Mouse (Mus musculus): ENCODE measurements around the gene Sf3b5. TPM values are rescaled to one million over a fixed set of nuclear protein-coding genes. Genes with fewer than 3 reads are reported as not detected.

Sf3b5 gene
- polyA plus RNA-seq, 1 experiment from 2014 or later: 47.4 TPM

GRCm38 (mm10) chr10:12974572-12974971, 30.6 kb upstream of the Sf3b5 start:
- H3K36me3 ChIP-seq (ENCODE audit: control insufficient read depth, insufficient read depth, low read length): no peaks in the 10 kb centered on the region
- H3K27ac ChIP-seq (ENCODE audit: low read length): no peak overlapping the region
- H3K4me2 ChIP-seq (replicated peaks; ENCODE audit: low read depth, low read length): no peak overlapping the region
- no peaks in the 10 kb centered on the region for H3K27me3 ChIP-seq (ENCODE audit: control insufficient read depth, insufficient read depth, low read length)
- no peak overlapping the region for H3K4me3 ChIP-seq (ENCODE audit: low read depth, low read length)
- no peaks in the 10 kb centered on the region for H3K9me3 ChIP-seq (ENCODE audit: control insufficient read depth, low read depth, low read length)
- 88% methylated on average over 6 of the region's 6 CpGs for WGBS
- no peak for ATAC-seq (ENCODE audit: insufficient number of reproducible peaks, insufficient read depth, low FRiP score, low read depth)
- H3K9ac ChIP-seq (replicated peaks; ENCODE audit: low read depth, low read length): no peak overlapping the region
- H3K4me1 ChIP-seq (ENCODE audit: control insufficient read depth, insufficient read depth, low read length): no peaks in the 10 kb centered on the region

- no peaks in the 10 kb centered on the region for H3K9me3 ChIP-seq (ENCODE audit: control insufficient read depth, low read depth, low read length)
- ATAC-seq (ENCODE audit: insufficient number of reproducible peaks, insufficient read depth, low FRiP score, low read depth): no peak
- H3K27ac ChIP-seq (ENCODE audit: low read length): no peak overlapping the region
- no peaks in the 10 kb centered on the region for H3K4me1 ChIP-seq (ENCODE audit: control insufficient read depth, insufficient read depth, low read length)
- WGBS: 81% methylated on average over 3 of the region's 3 CpGs
- no peak overlapping the region for H3K4me2 ChIP-seq (replicated peaks; ENCODE audit: low read depth, low read length)
- no peaks in the 10 kb centered on the region for H3K36me3 ChIP-seq (ENCODE audit: control insufficient read depth, insufficient read depth, low read length)
- no peak overlapping the region for H3K9ac ChIP-seq (replicated peaks; ENCODE audit: low read depth, low read length)
- H3K27me3 ChIP-seq (ENCODE audit: control insufficient read depth, insufficient read depth, low read length): no peaks in the 10 kb centered on the region
- no peak overlapping the region for H3K4me3 ChIP-seq (ENCODE audit: low read depth, low read length)
Measured at GRCm38 (mm10) chr10:12975461-12975860, 29.7 kb upstream of the Sf3b5 start.

- Histone ChIP-seq H3K27me3 (ENCODE audit: control insufficient read depth, insufficient read depth, low read length) (no peaks in the 10 kb centered on the region), H3K9ac (replicated peaks; ENCODE audit: low read depth, low read length) (no peak overlapping the region), H3K9me3 (ENCODE audit: control insufficient read depth, low read depth, low read length) (no peaks in the 10 kb centered on the region), H3K4me2 (replicated peaks; ENCODE audit: low read depth, low read length) (no peak overlapping the region), H3K36me3 (ENCODE audit: control insufficient read depth, insufficient read depth, low read length) (no peaks in the 10 kb centered on the region), H3K4me3 (ENCODE audit: low read depth, low read length) (no peak overlapping the region), H3K4me1 (ENCODE audit: control insufficient read depth, insufficient read depth, low read length) (no peaks in the 10 kb centered on the region), H3K27ac (ENCODE audit: low read length) (no peak overlapping the region)
- ATAC-seq (ENCODE audit: insufficient number of reproducible peaks, insufficient read depth, low FRiP score, low read depth): no peak
- whole genome bisulfite sequencing: 86% methylated on average over 7 of the region's 7 CpGs
Measured at GRCm38 (mm10) chr10:12975957-12976356, 29.2 kb upstream of the Sf3b5 start.

DNA sequence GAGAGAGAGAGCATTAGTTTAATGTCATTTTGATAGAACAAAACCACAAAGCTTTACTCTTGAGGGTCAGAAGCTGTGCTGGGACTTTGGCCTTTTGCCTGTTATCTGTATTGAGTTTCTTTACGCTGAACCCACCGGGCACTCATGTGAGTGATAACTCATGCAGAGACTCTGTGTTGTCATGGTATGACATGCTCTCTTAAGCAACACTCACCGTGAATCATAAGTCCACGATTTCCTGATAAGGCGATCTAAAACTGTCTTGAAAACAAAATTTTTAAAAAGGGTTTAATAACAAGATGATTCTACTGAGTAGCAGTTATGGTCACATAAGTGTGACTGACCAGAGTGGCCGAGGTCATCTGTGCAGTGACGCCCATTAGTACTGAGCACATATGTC, 28.6 kb upstream of the Sf3b5 start:
- H3K4me1 ChIP-seq (ENCODE audit: control insufficient read depth, insufficient read depth, low read length): no peaks in the 10 kb centered on the region
- H3K27me3 ChIP-seq (ENCODE audit: control insufficient read depth, insufficient read depth, low read length): no peaks in the 10 kb centered on the region
- H3K36me3 ChIP-seq (ENCODE audit: control insufficient read depth, insufficient read depth, low read length): no peaks in the 10 kb centered on the region
- H3K9me3 ChIP-seq (ENCODE audit: control insufficient read depth, low read depth, low read length): no peaks in the 10 kb centered on the region
- H3K4me3 ChIP-seq (ENCODE audit: low read depth, low read length): no peak overlapping the region
- no peak overlapping the region for H3K9ac ChIP-seq (replicated peaks; ENCODE audit: low read depth, low read length)
- H3K27ac ChIP-seq (ENCODE audit: low read length): no peak overlapping the region
- no peak overlapping the region for H3K4me2 ChIP-seq (replicated peaks; ENCODE audit: low read depth, low read length)
- ATAC-seq (ENCODE audit: insufficient number of reproducible peaks, insufficient read depth, low FRiP score, low read depth): no peak
- 81% methylated on average over 7 of the region's 7 CpGs for WGBS

DNA sequence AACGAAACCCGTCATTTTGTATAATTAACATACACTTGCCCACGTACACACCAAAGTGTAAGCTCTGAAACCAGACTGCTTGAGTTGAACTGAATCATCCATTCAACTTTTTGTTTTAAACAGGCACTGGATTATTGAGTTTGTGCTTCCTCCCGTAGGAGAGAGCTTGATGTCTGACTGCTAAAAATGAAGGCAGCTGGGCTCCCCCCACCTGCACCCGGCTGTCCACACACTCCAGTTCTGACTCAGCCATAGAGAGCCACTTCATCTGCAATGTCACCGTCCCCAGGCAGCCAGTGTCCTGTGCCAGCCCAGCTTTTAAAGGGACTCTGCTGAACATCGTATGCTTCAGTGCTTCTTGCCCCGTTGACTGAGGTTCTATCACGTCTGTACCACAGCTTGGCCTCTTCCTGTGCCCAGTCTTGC, 27.3 kb upstream of the Sf3b5 start:
- Histone ChIP-seq H3K36me3 (ENCODE audit: control insufficient read depth, insufficient read depth, low read length) (no peaks in the 10 kb centered on the region), H3K27ac (ENCODE audit: low read length) (no peak overlapping the region), H3K9ac (replicated peaks; ENCODE audit: low read depth, low read length) (no peak overlapping the region), H3K9me3 (ENCODE audit: control insufficient read depth, low read depth, low read length) (no peaks in the 10 kb centered on the region), H3K4me2 (replicated peaks; ENCODE audit: low read depth, low read length) (no peak overlapping the region), H3K27me3 (ENCODE audit: control insufficient read depth, insufficient read depth, low read length) (no peaks in the 10 kb centered on the region), H3K4me3 (ENCODE audit: low read depth, low read length) (no peak overlapping the region), H3K4me1 (ENCODE audit: control insufficient read depth, insufficient read depth, low read length) (no peaks in the 10 kb centered on the region)
- ATAC-seq (ENCODE audit: insufficient number of reproducible peaks, insufficient read depth, low FRiP score, low read depth): no peak
- WGBS: 76% methylated on average over 9 of the region's 9 CpGs

DNA sequence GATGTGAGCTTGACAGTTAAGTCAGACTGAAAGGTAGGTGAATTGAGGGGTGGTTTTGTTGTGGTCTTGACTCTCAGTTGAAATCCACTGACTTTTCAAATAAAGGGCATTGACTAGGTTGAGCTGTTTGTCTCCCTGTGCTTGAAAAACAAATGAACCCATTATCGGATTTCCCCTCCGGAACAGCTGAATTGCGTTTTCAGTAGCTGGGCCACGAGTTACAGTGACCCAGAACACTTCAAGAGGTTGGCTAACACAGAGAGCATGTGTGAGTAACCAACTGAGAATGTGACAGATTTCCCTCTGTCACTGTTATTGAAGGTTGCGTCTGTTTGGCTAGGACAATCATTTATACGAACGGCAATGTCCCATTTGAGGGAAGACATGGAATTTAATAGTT, 24.1 kb upstream of the Sf3b5 start:
- no peak overlapping the region for H3K4me2 ChIP-seq (replicated peaks; ENCODE audit: low read depth, low read length)
- H3K4me1 ChIP-seq (ENCODE audit: control insufficient read depth, insufficient read depth, low read length): no peaks in the 10 kb centered on the region
- no peak for ATAC-seq (ENCODE audit: insufficient number of reproducible peaks, insufficient read depth, low FRiP score, low read depth)
- H3K27me3 ChIP-seq (ENCODE audit: control insufficient read depth, insufficient read depth, low read length): no peaks in the 10 kb centered on the region
- H3K27ac ChIP-seq (ENCODE audit: low read length): no peak overlapping the region
- H3K4me3 ChIP-seq (ENCODE audit: low read depth, low read length): no peak overlapping the region
- H3K9me3 ChIP-seq (ENCODE audit: control insufficient read depth, low read depth, low read length): no peaks in the 10 kb centered on the region
- 69% methylated on average over 7 of the region's 7 CpGs for WGBS
- no peak overlapping the region for H3K9ac ChIP-seq (replicated peaks; ENCODE audit: low read depth, low read length)
- H3K36me3 ChIP-seq (ENCODE audit: control insufficient read depth, insufficient read depth, low read length): no peaks in the 10 kb centered on the region

DNA sequence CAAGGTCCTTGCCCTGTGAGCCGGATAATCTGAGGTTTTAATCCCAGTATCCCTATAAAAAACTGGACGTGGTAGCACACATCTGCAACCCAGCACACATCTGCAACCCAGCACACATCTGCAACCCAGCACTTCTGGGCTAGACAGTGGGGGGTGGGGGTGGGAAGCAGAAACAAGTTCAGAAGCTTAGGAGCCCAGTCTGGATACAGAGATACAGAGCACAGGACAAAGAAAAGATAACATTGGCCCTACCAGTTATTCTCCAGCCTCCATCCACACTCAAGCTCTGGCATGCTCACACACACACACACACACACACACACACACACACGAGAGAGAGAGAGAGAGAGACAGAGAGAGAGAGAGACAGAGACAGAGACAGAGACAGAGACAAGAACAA, 21.6 kb upstream of the Sf3b5 start:
- Histone ChIP-seq H3K36me3 (ENCODE audit: control insufficient read depth, insufficient read depth, low read length) (no peaks in the 10 kb centered on the region), H3K27ac (ENCODE audit: low read length) (no peak overlapping the region), H3K27me3 (ENCODE audit: control insufficient read depth, insufficient read depth, low read length) (no peaks in the 10 kb centered on the region), H3K4me3 (ENCODE audit: low read depth, low read length) (no peak overlapping the region), H3K9ac (replicated peaks; ENCODE audit: low read depth, low read length) (no peak overlapping the region), H3K4me2 (replicated peaks; ENCODE audit: low read depth, low read length) (no peak overlapping the region), H3K4me1 (ENCODE audit: control insufficient read depth, insufficient read depth, low read length) (no peaks in the 10 kb centered on the region), H3K9me3 (ENCODE audit: control insufficient read depth, low read depth, low read length) (no peaks in the 10 kb centered on the region)
- 77% methylated on average over 3 of the region's 3 CpGs for WGBS
- no peak for ATAC-seq (ENCODE audit: insufficient number of reproducible peaks, insufficient read depth, low FRiP score, low read depth)

DNA sequence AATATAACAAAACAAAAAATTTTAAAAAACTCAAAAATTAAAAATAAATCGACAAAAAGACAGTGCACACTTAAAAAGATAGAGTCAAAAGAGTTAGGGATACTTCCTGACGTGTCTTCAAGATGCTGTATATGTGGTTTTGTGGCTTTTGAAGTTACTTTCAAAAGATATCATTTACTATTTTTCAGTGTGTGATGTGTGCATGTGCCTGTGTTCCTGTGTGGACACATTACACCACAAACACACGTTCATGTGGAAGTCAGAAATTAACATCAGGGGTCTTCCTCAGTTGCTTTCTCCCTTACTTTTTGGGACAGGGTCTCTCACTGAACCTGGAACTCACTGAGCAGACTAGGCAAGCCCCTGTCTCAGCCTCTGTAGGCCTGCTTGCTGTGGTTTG, 20.1 kb upstream of the Sf3b5 start:
- Histone ChIP-seq H3K4me2 (replicated peaks; ENCODE audit: low read depth, low read length) (no peak overlapping the region), H3K9me3 (ENCODE audit: control insufficient read depth, low read depth, low read length) (no peaks in the 10 kb centered on the region), H3K9ac (replicated peaks; ENCODE audit: low read depth, low read length) (no peak overlapping the region), H3K27ac (ENCODE audit: low read length) (no peak overlapping the region), H3K4me3 (ENCODE audit: low read depth, low read length) (no peak overlapping the region), H3K27me3 (ENCODE audit: control insufficient read depth, insufficient read depth, low read length) (no peaks in the 10 kb centered on the region), H3K4me1 (ENCODE audit: control insufficient read depth, insufficient read depth, low read length) (no peaks in the 10 kb centered on the region), H3K36me3 (ENCODE audit: control insufficient read depth, insufficient read depth, low read length) (no peaks in the 10 kb centered on the region)
- WGBS: 87% methylated on average over 3 of the region's 3 CpGs
- no peak for ATAC-seq (ENCODE audit: insufficient number of reproducible peaks, insufficient read depth, low FRiP score, low read depth)

GRCm38 (mm10) chr10:12986485-12986884, 18.7 kb upstream of the Sf3b5 start:
- Histone ChIP-seq H3K4me2 (replicated peaks; ENCODE audit: low read depth, low read length) (no peak overlapping the region), H3K4me1 (ENCODE audit: control insufficient read depth, insufficient read depth, low read length) (no peaks in the 10 kb centered on the region), H3K9me3 (ENCODE audit: control insufficient read depth, low read depth, low read length) (no peaks in the 10 kb centered on the region), H3K4me3 (ENCODE audit: low read depth, low read length) (no peak overlapping the region), H3K27me3 (ENCODE audit: control insufficient read depth, insufficient read depth, low read length) (no peaks in the 10 kb centered on the region), H3K36me3 (ENCODE audit: control insufficient read depth, insufficient read depth, low read length) (no peaks in the 10 kb centered on the region), H3K27ac (ENCODE audit: low read length) (no peak overlapping the region), H3K9ac (replicated peaks; ENCODE audit: low read depth, low read length) (no peak overlapping the region)
- WGBS: 79% methylated on average over 5 of the region's 5 CpGs
- ATAC-seq (ENCODE audit: insufficient number of reproducible peaks, insufficient read depth, low FRiP score, low read depth): no peak

All from stomach, embryonic 14.5 days (tissue).